Mouse (Mus musculus): ENCODE data around the gene Olfr460. TPM values are rescaled to one million over a fixed set of nuclear protein-coding genes. Genes with fewer than 3 reads are reported as not detected.
"Not testable (repeated sequence)": the region's sequence is repeated elsewhere in the genome, so short reads cannot be mapped to it uniquely, and the experiment has no call there.

The Olfr460 gene
- polyA plus RNA-seq (2012; rRNA removed), result 0.26 and 0.27 TPM in 2 replicates

GRCm38 (mm10) chr6:40569187-40569586, at the start of gene Olfr460:
Gene Olfr460 (plus strand): TSS chr6:40569487.
- no peak for TF ChIP-seq CTCF (IDR thresholded peaks at IDR 0.05; ENCODE audit: borderline replicate concordance, extremely low read depth, insufficient read depth, insufficient read length)
- no peak for TF ChIP-seq POLR2A (IDR thresholded peaks at IDR 0.05; ENCODE audit: borderline replicate concordance, extremely low read depth, insufficient read depth, insufficient read length, poor library complexity, severe bottlenecking)

DNA sequence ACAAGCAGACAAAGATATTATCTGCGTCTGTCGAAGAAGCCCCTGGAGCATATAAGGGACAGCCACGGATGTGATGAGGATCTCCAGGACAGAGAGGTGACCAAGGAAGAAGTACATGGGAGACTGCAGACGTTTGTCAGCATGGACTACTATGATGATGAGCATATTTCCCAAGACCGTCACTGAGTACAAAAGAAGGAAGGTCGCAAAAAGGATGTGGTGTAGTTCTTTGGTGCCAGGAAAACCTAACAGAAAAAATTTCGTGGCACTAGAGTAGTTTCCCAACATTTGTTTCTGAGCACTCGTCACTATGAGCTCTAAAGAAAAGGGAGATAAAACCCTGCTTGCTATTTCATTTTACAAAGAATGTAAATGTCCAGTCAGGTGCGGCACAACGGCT, 24.6 kb upstream of the Olfr460 start:
- no peak for TF ChIP-seq CTCF (IDR thresholded peaks at IDR 0.05; ENCODE audit: borderline replicate concordance, extremely low read depth, insufficient read depth, insufficient read length)
- TF ChIP-seq POLR2A (IDR thresholded peaks at IDR 0.05; ENCODE audit: borderline replicate concordance, extremely low read depth, insufficient read depth, insufficient read length, poor library complexity, severe bottlenecking), result no peak
- no peak for DNase-seq (ENCODE audit: low read depth)

More at GRCm38 (mm10) chr6:40569187-40569586, at the start of gene Olfr460:
- DNase-seq (ENCODE audit: low read depth), result no peak

DNA sequence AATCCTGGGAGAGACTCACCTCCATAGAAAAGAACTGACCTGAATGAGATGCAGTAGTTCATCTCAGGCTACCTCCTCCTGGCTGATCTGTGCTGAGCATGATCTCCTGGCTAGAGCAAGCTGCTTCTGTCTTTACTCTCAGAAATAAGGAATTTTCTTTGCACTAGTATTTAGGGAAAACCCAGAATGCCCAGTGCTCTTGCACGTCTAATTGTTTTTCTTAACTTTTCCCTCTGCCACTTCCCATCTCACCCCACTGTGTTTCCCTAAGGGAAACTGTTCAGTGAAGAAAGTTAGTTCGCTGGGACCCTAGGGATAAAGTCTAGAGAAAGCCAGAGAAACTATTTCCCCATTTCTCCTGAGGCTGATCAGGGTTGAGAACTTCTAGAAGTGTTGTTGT, 14.3 kb upstream of the Olfr460 start, which contains the start of gene Olfr461:
Gene Olfr461, minus strand, starts transcription at position 101 of the 400 bp plus-strand sequence.
- TF ChIP-seq CTCF (IDR thresholded peaks at IDR 0.05; ENCODE audit: borderline replicate concordance, extremely low read depth, insufficient read depth, insufficient read length), result no peak
- TF ChIP-seq POLR2A (IDR thresholded peaks at IDR 0.05; ENCODE audit: borderline replicate concordance, extremely low read depth, insufficient read depth, insufficient read length, poor library complexity, severe bottlenecking), result no peak
- DNase-seq (ENCODE audit: low read depth), result no peak

DNA sequence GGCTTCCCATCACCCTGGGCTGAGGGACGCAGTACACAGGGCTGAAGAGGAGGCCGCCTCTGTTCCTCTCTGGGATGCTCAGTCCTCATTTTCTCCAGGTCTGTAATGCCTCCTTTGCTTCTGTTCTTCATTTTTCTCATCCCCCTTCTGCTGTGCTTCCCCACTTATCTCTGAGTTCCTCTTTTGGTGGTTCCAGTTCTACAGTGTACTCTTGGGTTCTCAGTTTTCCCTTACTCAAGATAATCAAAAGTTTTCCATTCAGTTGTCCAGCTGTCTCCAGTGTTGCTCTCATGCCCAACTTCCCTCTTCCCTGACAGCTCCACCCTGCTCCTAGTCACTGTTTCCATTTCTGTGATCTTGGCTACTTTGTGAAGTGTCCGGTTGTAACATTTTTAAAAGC, 4.3 kb downstream of the Olfr460 start:
- TF ChIP-seq POLR2A (IDR thresholded peaks at IDR 0.05; ENCODE audit: borderline replicate concordance, extremely low read depth, insufficient read depth, insufficient read length, poor library complexity, severe bottlenecking), result no peak
- TF ChIP-seq CTCF (IDR thresholded peaks at IDR 0.05; ENCODE audit: borderline replicate concordance, extremely low read depth, insufficient read depth, insufficient read length), result no peak
- no peak for DNase-seq (ENCODE audit: low read depth)

DNA sequence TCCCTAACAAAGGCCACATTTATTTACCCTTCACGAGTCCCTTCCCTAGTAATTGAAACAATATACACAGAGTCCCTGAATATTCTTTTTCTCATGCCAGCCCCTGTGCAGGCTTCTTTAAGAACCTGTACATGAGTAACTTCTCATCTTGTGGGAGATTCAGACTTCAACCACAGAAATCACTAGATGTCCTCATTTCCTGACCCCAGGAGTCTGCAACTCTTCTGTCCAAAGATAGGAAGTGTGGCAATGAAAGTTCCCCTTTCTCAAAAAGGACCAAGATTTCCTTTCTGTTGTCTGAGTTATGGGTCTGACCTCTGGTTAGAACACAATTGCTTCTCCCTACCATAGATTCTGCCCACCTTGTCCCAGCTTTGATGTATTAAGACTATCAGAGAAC, 7.0 kb downstream of the Olfr460 start:
- no peak for TF ChIP-seq CTCF (IDR thresholded peaks at IDR 0.05; ENCODE audit: borderline replicate concordance, extremely low read depth, insufficient read depth, insufficient read length)
- TF ChIP-seq POLR2A (IDR thresholded peaks at IDR 0.05; ENCODE audit: borderline replicate concordance, extremely low read depth, insufficient read depth, insufficient read length, poor library complexity, severe bottlenecking), result no peak
- no peak for DNase-seq (ENCODE audit: low read depth)

DNA sequence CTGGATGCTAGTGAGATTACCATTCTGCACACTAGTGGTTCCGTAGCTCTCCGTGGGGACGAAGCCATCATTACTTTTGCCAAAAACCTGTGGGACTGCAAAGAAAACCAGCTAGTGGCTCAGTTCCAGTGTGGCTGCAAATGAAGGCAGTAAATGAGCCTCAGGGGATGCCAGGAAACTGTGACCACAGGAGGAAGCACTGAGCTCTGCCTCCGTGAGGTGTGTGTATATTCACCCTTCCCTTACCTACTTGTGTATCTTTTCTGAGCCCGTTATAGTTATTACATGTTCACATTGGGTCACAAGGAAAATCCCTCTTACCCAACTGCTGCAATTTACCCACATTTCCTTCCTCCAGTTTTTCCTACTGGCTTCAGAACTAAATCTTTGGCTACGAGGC, 15.0 kb downstream of the Olfr460 start:
- TF ChIP-seq POLR2A (IDR thresholded peaks at IDR 0.05; ENCODE audit: borderline replicate concordance, extremely low read depth, insufficient read depth, insufficient read length, poor library complexity, severe bottlenecking), result no peak
- no peak for TF ChIP-seq CTCF (IDR thresholded peaks at IDR 0.05; ENCODE audit: borderline replicate concordance, extremely low read depth, insufficient read depth, insufficient read length)
- DNase-seq (ENCODE audit: low read depth), result peak; percentile 4

DNA sequence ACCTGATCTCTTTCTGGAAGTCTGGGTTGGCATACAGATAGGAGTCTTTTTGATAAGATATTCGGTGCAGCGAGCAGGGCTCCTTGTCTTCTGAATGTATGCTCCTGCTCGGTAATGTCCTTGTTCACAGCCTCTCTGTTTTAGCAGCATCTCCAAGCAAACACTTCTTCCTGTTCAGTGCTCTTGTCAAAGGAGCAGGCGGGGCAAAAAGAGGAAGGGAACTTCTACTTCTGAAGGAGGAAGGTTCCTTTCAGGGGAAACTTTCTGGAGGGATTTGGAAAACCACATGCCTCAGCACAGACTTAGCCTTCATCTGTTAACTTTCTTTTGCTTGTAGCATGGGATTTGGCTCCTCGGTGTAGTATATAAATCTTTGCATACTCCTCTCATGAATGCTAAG, 16.4 kb downstream of the Olfr460 start, which contains the start of gene Clec5a:
Gene Clec5a, minus strand, starts transcription at position 177 of the 400 bp plus-strand sequence.
- no peak for TF ChIP-seq CTCF (IDR thresholded peaks at IDR 0.05; ENCODE audit: borderline replicate concordance, extremely low read depth, insufficient read depth, insufficient read length)
- no peak for TF ChIP-seq POLR2A (IDR thresholded peaks at IDR 0.05; ENCODE audit: borderline replicate concordance, extremely low read depth, insufficient read depth, insufficient read length, poor library complexity, severe bottlenecking)
- DNase-seq (ENCODE audit: low read depth), result no peak

DNA sequence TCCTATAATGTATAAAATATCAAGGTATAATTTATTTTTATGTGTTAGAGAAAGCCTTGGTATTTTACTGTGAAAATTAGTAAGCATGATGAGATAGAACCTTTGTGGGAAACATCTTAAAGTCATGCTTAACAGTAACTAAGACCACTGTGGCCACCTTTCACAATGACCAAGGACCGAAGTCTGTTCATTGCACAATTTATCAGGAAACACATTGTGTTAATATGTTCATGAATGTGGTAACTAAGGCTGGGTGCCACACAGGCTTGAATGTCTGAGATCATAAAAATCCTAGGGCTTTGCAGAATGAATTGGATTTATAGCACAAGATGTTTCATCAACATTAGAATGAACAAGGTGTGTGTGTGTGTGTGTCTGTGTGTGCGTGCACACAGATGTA, 19.1 kb downstream of the Olfr460 start:
- no peak for DNase-seq (ENCODE audit: low read depth)
- TF ChIP-seq POLR2A (IDR thresholded peaks at IDR 0.05; ENCODE audit: borderline replicate concordance, extremely low read depth, insufficient read depth, insufficient read length, poor library complexity, severe bottlenecking) (no peak), CTCF (IDR thresholded peaks at IDR 0.05; ENCODE audit: borderline replicate concordance, extremely low read depth, insufficient read depth, insufficient read length) (no peak)

DNA sequence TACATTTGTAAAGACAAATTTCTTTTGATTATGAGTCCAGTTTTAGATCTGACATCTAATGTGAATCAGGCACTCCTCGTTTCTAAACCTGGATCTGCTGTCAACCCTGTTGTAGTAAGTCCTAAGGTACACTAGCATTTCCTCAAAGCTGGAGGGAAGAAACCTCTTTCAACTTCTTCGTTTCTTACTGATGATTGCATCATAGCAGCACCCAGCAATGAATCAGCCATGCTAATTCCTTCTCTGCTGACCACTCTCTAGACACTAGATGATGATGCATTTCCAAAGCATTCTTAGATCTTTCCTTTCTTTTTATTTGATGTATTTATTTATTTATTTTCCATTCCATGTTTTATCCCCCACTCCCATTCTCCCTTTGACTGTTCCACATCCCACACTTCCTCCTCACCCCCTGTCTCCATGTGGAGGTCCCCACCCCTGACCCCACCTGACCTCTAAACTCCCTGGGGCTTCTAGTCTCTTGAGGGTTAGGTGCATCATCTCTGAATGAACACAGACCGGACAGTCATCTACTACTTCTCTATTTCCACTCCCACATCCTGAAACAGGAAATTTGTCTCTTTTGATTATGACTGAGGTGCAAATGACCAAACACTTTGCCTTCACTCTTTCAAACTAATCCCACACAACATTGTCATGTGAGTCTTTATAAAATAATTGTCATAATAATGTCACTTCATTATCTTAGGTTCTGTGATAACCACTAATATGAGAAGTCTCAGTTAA, 25.7 kb downstream of the Olfr460 start:
- no peak for DNase-seq (ENCODE audit: low read depth)
- TF ChIP-seq POLR2A (IDR thresholded peaks at IDR 0.05; ENCODE audit: borderline replicate concordance, extremely low read depth, insufficient read depth, insufficient read length, poor library complexity, severe bottlenecking) (no peak), CTCF (IDR thresholded peaks at IDR 0.05; ENCODE audit: borderline replicate concordance, extremely low read depth, insufficient read depth, insufficient read length) (no peak)

DNA sequence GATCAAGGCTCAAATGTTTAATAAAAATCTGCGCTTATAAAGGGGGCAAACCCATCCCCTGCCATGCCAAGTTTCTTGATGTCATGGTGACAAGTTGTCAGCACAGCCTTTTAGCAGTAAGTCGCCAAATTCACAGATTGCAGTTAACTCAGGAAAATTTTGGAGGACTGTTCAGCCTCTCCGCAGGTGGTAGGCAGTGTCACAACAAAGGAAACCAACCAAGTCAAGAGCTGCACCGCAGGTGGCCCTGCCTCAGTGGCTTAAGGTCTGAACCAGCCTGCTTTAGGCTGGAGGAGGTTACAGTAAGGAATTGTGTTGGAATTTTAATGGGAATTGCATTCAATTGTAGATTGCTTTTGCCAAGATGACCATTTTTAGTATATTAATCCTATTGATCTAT, 29.3 kb downstream of the Olfr460 start:
- not testable (repeated sequence) for DNase-seq (ENCODE audit: low read depth)

DNA sequence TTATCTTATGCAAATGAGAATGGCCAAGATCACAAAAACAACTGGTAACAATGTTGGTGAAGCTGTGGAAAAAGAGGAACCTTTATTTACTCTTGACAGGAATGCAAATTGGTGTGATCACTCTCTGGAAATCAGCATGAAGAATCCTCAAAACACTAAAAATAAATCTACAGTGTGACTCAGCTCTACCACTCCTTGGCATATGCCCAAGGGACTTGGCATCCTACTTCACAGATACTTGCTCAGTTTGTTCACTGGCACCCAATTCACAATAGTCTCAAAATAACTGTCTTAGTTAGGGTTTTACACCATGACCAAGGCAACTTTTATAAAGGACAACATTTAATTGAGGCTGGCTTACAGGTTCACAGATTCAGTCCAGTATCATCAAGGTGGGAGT, 38.1 kb downstream of the Olfr460 start:
- no peak for TF ChIP-seq CTCF (IDR thresholded peaks at IDR 0.05; ENCODE audit: borderline replicate concordance, extremely low read depth, insufficient read depth, insufficient read length)
- no peak for TF ChIP-seq POLR2A (IDR thresholded peaks at IDR 0.05; ENCODE audit: borderline replicate concordance, extremely low read depth, insufficient read depth, insufficient read length, poor library complexity, severe bottlenecking)
- DNase-seq (ENCODE audit: low read depth), result peak; percentile 55

- TF ChIP-seq POLR2A (IDR thresholded peaks at IDR 0.05; ENCODE audit: borderline replicate concordance, extremely low read depth, insufficient read depth, insufficient read length, poor library complexity, severe bottlenecking) (no peak), CTCF (IDR thresholded peaks at IDR 0.05; ENCODE audit: borderline replicate concordance, extremely low read depth, insufficient read depth, insufficient read length) (no peak)
- DNase-seq (ENCODE audit: low read depth), result peak; percentile 88
Measured at GRCm38 (mm10) chr6:40610244-40610643, 41.0 kb downstream of the Olfr460 start.
